Mouse (Mus musculus) neural tube, embryonic 10.5 days (tissue): ENCODE data around the gene Erf.

Experiments
- DNase-seq: peaks from one replicate; pipeline ENCODE4 v3.0.0-alpha.2; 2017; ENCODE audit warnings: low spot score; ENCODE audit errors: extremely low spot score

The Erf gene

DNA sequence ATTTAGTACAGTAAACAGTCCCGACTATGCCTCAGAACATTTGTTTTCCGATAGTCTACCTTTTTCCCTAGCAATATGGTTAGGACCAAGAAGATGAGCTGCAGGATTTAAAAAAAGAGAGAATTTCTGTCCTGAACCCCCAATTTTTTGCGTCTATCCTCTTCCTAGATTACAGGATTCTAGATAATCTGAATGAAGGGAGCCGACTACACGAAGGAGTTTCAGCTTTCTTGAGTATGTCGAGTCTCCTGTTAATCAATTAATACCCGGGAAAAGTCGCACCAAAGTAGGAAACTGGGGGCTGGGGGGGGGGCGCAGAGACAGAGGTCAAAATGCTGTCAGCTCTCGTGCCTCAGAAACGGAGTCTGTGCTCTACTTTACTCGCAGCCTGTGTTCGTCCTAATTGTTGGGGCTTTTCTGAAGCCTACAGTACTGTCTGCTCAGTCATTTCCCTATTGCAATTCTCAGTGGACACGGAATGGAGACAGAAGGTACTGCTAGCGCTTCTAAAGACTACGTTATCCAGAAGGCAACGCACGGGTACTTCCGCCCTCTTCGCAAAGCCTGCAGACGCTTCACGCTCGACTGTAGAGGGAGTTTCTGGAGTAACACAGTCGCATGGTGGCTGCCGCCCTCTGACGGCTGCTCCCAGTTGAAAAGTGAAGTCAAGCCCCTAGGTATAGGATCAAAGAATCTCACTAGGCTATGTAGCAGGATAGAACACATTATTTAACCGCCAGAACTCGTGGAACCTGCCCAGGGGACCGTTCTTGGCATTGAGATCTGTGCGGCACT is 11.5 kb downstream of the Erf start:
- DNase-seq = peak; percentile 75

GRCm38 (mm10) chr7:25238015-25238706 is 12.4 kb downstream of the Erf start:
- DNase-seq = peak; percentile 96

DNA sequence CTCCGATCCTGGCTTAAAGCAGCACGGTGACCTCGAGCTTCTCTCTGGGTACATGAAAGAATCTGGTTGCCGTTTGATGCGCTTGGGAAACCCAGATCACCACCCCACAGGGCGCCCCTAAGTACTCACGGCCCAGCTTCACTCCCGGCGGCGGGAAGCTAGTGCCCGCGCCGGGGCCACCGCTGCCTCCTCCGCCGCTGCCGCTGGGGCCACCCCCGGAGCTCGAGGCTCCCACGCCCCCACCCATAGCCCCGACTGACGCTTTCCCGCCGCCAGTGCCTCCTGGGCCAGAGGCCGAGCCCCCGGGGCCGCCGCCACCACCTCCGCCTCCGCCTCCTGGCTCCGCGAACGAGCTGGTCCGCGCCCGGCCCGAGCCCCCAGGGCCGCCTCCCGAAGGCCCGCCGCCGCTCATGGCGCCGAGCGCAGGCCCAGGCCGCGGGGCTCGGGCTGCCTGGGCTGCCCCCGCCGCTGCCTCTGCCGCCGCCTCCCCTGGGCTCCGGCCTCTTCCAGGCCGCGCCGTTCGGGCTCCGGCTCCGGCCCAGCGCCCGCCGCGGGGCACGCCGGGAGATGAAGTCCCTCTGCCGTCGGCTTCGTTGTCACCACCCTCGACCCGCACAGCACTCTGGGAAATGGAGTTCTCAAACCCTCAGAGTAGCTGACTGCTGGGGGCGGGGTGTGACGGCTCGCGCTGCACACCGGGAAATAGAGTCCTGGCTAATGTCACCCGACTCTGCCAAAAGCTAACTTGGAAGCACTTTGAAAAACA is 13.1 kb downstream of the Erf start, which contains the start of gene Gsk3a:
Gsk3a (minus strand) TSS at position 603 of the 766 bp plus-strand sequence.
- DNase-seq = no peak

- no peak for DNase-seq
Observed at GRCm38 (mm10) chr7:25235526-25235925, 15.0 kb downstream of the Erf start.

GRCm38 (mm10) chr7:25233061-25233460 is 17.5 kb downstream of the Erf start:
- no peak for DNase-seq

GRCm38 (mm10) chr7:25232101-25232648 is 18.4 kb downstream of the Erf start:
- DNase-seq = no peak

GRCm38 (mm10) chr7:25230690-25231285 is 19.8 kb downstream of the Erf start:
- DNase-seq = no peak

DNA sequence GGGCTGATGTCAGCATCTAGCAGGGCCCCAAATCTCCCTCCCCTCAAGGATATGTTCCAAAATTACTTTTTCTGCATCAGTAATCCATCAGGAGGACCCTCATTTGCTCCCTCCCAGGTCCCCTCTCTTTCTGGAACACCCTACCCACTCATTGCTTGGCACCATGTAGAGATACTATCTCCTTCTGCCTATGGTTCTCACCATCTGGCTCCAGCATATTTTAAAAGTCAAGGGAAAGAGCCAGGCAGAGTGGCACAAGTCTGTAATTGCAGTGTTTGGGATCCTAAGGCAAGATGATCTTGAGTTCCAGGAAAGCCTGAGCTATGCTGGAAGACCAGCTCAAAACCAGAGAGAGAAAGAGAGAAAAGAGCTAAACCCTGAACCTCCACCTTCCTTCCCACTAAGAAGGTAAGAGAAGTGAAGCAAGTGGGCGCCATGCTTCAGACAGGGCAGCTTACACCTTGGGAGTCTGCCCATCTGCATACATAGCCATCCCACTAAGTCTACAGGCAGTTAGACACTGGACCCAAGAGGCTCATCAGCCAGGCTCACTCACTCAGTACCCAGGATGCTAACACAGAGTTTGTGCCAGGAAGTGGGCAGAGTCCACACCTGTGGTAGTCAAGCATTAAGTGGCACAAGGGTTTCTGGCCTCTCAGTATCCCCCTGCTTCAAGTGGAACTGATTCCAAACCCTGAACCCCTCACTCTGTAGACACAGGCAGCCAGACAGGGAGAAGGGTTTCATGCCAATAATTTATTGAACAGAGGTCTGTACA is 22.8 kb downstream of the Erf start:
- DNase-seq = no peak

DNA sequence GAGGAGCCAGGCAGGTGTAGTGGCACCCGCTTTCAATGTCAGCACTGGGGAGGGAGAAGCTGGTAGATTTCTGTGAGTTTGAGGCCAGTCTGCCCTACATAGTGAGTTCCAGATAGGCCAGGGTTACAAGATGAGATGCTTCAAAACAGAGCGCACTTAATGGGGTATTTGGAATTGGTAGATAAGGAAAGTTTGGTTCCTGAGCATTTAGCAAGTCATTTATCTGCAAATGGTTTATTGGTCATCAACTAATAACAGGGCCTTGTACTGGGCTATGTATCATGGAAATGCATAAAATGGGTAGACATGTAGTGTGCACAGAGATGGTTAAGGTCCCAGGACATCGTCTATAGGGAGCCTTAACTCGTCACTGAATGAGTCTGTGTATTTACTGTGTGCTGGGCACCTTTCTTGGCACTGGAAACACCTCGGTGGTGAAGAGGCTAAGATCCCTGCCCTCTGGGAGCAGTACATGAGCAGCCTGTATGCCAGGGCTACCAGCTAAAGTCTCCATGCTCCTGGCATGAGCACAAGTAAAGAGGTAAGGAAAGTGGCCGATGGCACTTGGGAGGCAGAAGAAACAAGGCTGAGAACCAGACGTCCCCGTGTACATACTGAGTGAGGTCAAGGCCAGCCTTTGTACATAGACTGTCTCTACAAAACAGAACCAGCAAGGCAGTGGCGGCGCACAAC is 28.1 kb downstream of the Erf start:
- DNase-seq = no peak

- peak; percentile 99 for DNase-seq
Observed at GRCm38 (mm10) chr7:25221102-25221883, 29.3 kb downstream of the Erf start, which contains the start of gene Zfp526. TSS of gene Zfp526 (plus strand) at chr7:25221425.

DNA sequence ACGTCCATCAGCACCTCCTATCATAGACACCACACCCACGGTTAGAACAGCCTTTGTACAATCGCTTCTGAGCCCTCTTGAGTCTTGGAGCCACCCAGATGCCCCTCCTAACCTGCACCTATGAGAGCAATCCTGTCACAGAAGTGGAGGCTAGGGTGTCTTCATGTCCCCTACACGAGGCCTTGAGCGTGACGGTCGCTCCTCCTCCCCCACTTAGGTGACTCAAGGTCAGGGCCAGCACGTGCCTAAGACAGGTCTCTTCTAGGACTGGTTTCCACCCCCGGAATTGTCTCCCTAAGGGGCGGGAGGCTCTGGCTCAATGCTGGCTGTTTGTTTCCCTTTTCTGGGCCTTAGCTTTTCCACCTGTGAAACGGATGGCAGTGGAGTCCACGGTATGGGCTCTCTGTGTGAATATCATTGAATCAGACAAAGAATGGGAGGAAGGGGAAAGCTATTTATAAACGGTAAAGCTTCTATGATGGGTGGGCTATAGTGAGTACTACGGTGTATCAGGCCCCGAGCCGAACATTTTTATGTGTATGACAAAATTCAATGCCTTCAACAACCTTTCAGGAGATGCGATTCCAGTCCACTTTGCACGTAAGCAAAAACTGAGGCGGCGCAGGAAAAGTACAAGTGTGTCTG is 30.0 kb downstream of the Erf start, which contains the start of gene Dedd2:
Dedd2 (minus strand) TSS at position 159 of the 645 bp plus-strand sequence.
- DNase-seq = no peak

DNA sequence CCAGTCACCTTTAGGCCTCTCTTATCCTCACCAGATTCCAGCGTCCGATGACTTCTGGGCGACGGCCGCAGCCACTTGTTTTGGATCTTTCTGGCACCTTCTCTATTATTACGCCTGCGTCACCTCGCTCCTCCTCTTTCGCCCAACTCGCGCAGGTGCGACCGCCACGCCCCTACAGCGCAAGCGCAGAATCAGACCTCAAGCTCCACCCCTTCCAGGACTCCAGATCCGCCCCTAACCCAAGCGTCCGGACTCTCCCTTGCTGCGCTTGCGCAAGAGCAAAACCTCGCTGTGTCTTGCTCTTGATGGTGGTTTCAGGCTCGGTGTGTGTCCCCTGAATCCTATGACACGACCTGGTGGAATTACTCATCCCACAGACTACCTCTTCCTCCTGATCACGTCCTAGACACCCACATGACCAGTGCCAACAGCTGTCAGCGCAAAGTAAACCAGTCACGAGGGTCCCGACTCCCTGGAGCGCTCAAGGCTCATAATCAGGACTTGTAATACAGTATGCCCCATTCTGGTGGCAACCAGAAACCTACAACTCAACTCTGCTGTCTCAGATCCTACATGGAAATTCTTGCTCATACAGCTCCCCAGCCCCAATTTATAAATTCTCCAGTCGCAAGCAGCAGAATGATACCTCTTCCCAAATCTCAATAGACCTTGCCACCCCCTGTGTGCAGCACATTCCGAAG is 30.7 kb downstream of the Erf start:
- peak; percentile 91 for DNase-seq

GRCm38 (mm10) chr7:25219416-25219750 is 31.2 kb downstream of the Erf start:
- no peak for DNase-seq

GRCm38 (mm10) chr7:25218705-25219415 is 31.7 kb downstream of the Erf start:
- DNase-seq = peak; percentile 88

GRCm38 (mm10) chr7:25217653-25218395 is 32.7 kb downstream of the Erf start:
- DNase-seq = no peak

DNA sequence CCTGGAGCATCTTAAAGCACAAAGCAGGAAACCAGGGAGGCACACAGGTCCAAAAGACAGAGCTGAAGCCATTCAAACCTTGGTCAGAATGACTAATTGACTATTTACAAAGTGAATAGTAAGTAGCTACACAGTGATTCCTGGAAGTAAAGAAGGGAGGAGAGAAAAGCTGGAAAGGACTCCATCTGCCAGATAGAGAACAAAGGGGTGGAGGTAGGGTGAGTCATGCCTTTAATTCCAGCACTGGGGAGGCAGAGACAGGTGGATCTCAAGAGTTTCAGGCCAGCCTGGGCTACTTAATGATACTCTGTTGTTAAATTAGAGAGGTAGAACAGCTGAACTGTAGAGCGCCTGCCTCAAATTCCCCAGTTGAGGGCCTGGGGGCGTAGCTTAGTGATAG is 36.4 kb downstream of the Erf start:
- no peak for DNase-seq

GRCm38 (mm10) chr7:25213099-25213498 is 37.5 kb downstream of the Erf start:
- DNase-seq = no peak
